Mouse (Mus musculus): ENCODE data around the gene Fam151b.

The Fam151b gene

DNA sequence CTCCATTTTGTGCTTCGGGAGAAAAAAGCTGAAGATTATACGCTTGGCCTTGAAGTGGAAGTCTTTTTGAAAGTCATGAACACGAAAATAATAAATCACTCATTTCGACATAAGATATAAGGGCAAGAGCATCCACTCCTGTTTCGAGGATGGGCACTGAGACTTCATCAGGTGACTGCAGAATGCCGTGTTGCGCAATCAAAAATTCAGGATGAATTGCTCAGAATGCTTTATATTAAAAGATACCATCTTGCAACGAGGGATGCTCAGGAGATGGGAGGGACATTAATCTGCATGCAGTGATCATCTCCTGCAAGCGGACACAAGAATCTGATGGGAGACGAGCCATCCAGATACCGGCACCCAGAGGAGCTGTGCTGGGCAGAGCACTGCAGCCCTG lies 64.2 kb downstream of the Fam151b start:
- DNase-seq (ENCODE audit: extremely low read depth, low read depth, low spot score) = no peak

DNA sequence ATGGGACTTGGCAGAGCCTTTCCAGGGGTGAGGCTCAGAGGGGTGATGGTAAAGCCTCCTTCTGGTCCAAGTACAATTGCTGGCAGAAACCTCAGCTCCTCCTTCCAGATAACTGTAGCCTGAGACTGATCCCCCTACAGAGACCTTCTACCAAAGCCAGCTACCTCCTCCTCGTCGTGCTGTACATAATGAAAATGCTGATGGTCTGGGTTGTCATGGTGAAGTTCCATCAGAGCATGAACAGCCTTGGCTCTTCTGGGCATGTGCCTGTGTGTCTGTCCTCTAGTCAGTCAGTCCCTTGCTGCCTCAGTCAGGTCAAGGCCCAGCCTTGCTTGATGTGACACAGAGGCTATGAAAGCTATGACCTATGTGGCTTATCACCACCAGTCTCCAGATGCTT lies 73.3 kb downstream of the Fam151b start:
- no peak for DNase-seq (ENCODE audit: extremely low read depth, low read depth, low spot score)

- DNase-seq (ENCODE audit: extremely low read depth, low read depth, low spot score) = no peak
Observed at GRCm38 (mm10) chr13:92403496-92403895, 80.3 kb downstream of the Fam151b start.

DNA sequence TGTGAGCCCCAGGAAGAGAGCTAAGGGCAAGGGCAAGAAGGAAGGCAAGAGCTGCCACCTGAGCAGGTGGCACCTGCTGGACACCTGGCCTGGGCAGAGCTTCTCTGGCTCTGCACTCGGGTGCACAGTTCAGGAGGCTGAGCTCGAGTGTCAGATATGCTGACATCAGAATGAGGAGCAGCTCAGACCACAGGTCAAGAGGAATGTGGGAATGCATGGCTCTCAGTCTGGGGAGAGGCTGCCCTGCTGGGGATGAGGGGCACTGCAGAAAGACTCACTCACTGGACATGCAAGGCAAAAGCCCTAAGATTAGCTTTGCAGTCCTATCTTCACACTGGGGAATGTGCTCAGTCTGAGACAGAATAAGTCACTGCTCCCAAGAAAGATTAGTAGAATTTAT lies 81.8 kb downstream of the Fam151b start:
- no peak for DNase-seq (ENCODE audit: extremely low read depth, low read depth, low spot score)

Data from fat pad, adult 2 months (tissue).